17 mouse cellular contexts compared by ENCODE assay signal in the genomic region with DNA sequence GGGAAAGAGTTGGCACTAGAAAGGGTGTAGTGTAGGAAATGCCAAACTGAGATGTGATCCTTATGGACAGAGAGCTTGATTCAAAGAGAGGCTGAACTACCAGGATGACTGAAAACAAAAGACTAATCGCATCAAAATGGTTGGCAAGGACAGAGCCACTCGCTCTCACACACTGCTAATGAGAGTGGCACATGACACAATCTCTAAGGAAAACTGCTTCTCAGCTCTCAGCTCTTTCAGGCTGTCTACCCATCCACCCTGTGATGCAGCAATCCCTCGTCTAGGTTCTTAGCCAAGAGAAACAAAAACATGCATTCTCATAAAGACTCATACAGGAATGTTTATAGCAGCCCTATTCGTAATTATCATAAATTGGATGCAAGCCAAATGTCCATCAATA.
DNase-seq lines count a peak whose midpoint lies in the region; ATAC-seq and TF ChIP-seq lines count a peak whose summit lies in the region.
"Had no signal": no experiment of that assay in that cellular context is flagged by ENCODE, and none has a peak within 500 bp of the region (broad histone marks: within the 10 kb centered on the region; RNA-seq: fewer than 3 reads in every experiment).

No protein-coding gene starts in this region.

- H3ac ChIP-seq in C2C12 (ENCODE audit: control insufficient read depth, insufficient read length, low read depth): no peak overlapping the region

- H3K4me2 ChIP-seq in kidney, postnatal 0 days (ENCODE audit: low read length): no peak overlapping the region
- H3K4me2 ChIP-seq in forebrain, embryonic 16.5 days (ENCODE audit: low read length): no peak overlapping the region
- H3K4me2 ChIP-seq: kidney, embryonic 15.5 days; neural tube, embryonic 12.5 days had no signal

- no peak for TF ChIP-seq CTCF in kidney, postnatal 0 days (IDR thresholded peaks at IDR 0.05; ENCODE audit: low read depth)
- no peak for TF ChIP-seq CTCF in C2C12 (IDR thresholded peaks at IDR 0.05; ENCODE audit: control insufficient read depth, insufficient read depth, insufficient read length)
- no peak for TF ChIP-seq CTCF in cerebellum, adult 2 months (IDR thresholded peaks at IDR 0.05; ENCODE audit: borderline replicate concordance, insufficient read depth, low read depth, low read length)

- no peaks in the 10 kb centered on the region for H3K36me3 ChIP-seq in kidney, postnatal 0 days (ENCODE audit: insufficient read depth, low read length)
- H3K36me3 ChIP-seq in C2C12 (ENCODE audit: control insufficient read depth, insufficient read depth): no peaks in the 10 kb centered on the region
- H3K36me3 ChIP-seq in forebrain, embryonic 16.5 days (ENCODE audit: control insufficient read depth, insufficient read depth): no peaks in the 10 kb centered on the region
- H3K36me3 ChIP-seq: kidney, embryonic 15.5 days; neural tube, embryonic 12.5 days had no signal

- no peaks in the 10 kb centered on the region for H3K79me2 ChIP-seq in C2C12 (ENCODE audit: control insufficient read depth, insufficient read depth)

- no peaks in the 10 kb centered on the region for H3K79me3 ChIP-seq in C2C12 (ENCODE audit: low read depth)

- 67% methylated on average over 4 of the region's 4 CpGs for WGBS in kidney, postnatal 0 days
- WGBS in forebrain, embryonic 16.5 days: 21% methylated on average over 4 of the region's 4 CpGs
- WGBS in cerebellum, adult 2 months: 14% methylated on average over 4 of the region's 4 CpGs

- DNase-seq in kidney, postnatal 0 days (ENCODE audit: low spot score): peak; percentile 13
- no peak for DNase-seq in kidney, adult 11 months
- DNase-seq in 3134 (ENCODE audit: extremely low read depth, insufficient read length, low spot score): peak; percentile 24
- DNase-seq in cerebellum, adult 2 months: no peak
- no peak for DNase-seq in gastrocnemius, postnatal 25 days
- DNase-seq: adrenal gland, postnatal 36 days; cerebellum, postnatal 14 days; liver, postnatal 0 days; thymus, adult 2 months had no signal

- H3K9ac ChIP-seq in kidney, postnatal 0 days (ENCODE audit: low read depth, low read length): no peak overlapping the region
- H3K9ac ChIP-seq in forebrain, embryonic 16.5 days (replicated peaks; ENCODE audit: low read depth, low read length): no peak overlapping the region
- H3K9ac ChIP-seq: kidney, embryonic 15.5 days; liver, postnatal 0 days; neural tube, embryonic 12.5 days had no signal

- no peaks in the 10 kb centered on the region for H3K9me3 ChIP-seq in kidney, postnatal 0 days (replicated peaks; ENCODE audit: low read length)
- no peaks in the 10 kb centered on the region for H3K9me3 ChIP-seq in forebrain, embryonic 16.5 days (ENCODE audit: control insufficient read depth, low read length)
- H3K9me3 ChIP-seq: kidney, embryonic 15.5 days; neural tube, embryonic 12.5 days had no signal

- no peaks in the 10 kb centered on the region for H3K4me1 ChIP-seq in kidney, postnatal 0 days (replicated peaks; ENCODE audit: insufficient read depth, low read length)
- H3K4me1 ChIP-seq in forebrain, embryonic 16.5 days (replicated peaks; ENCODE audit: control insufficient read depth, insufficient read depth, low read length): peaks cover 9% of the 10 kb centered on the region; the same call in 1 of the 2 replicates
- H3K4me1 ChIP-seq in cerebellum, adult 2 months (ENCODE audit: control insufficient read depth, insufficient read depth, low read length): no peaks in the 10 kb centered on the region
- H3K4me1 ChIP-seq: kidney, embryonic 15.5 days; neural tube, embryonic 12.5 days had no signal

- H3K27ac ChIP-seq in kidney, postnatal 0 days: no peak overlapping the region
- no peak overlapping the region for H3K27ac ChIP-seq in forebrain, embryonic 16.5 days (ENCODE audit: low read length)
- no peak overlapping the region for H3K27ac ChIP-seq in cerebellum, adult 2 months (ENCODE audit: insufficient read depth, low read length)
- H3K27ac ChIP-seq: kidney, embryonic 15.5 days; layer of hippocampus, adult 2 months; neural tube, embryonic 12.5 days had no signal

- no peaks in the 10 kb centered on the region for H3K27me3 ChIP-seq in kidney, postnatal 0 days (ENCODE audit: insufficient read depth, low read length)
- H3K27me3 ChIP-seq in C2C12 (ENCODE audit: control insufficient read depth, insufficient read depth, insufficient read length): no peaks in the 10 kb centered on the region
- no peaks in the 10 kb centered on the region for H3K27me3 ChIP-seq in forebrain, embryonic 16.5 days (replicated peaks; ENCODE audit: control insufficient read depth, insufficient read depth, low read length)
- no peaks in the 10 kb centered on the region for H3K27me3 ChIP-seq in cerebellum, adult 2 months (ENCODE audit: control insufficient read depth, insufficient read depth, low read length)
- H3K27me3 ChIP-seq: CH12.LX; kidney, embryonic 15.5 days; neural tube, embryonic 12.5 days had no signal

- ATAC-seq in kidney, postnatal 0 days (replicated peaks; ENCODE audit: low FRiP score, low read depth): no peak
- peak; percentile 82 for ATAC-seq in forebrain, embryonic 16.5 days
- ATAC-seq: activated CD4-positive, CD25-positive, alpha-beta regulatory T cell, adult 4 months; inflammation-experienced regulatory T-cells, adult 6 months; liver, postnatal 0 days had no signal

- no peak for TF ChIP-seq POLR2A in cerebellum, adult 2 months (IDR thresholded peaks at IDR 0.05; ENCODE audit: borderline replicate concordance, insufficient read depth, low read length)

- no peak overlapping the region for H3K4me3 ChIP-seq in kidney, postnatal 0 days (replicated peaks; ENCODE audit: low read depth, low read length)
- no peak overlapping the region for H3K4me3 ChIP-seq in C2C12 (ENCODE audit: insufficient read depth, poor library complexity, severe bottlenecking)
- no peak overlapping the region for H3K4me3 ChIP-seq in forebrain, embryonic 16.5 days (replicated peaks; ENCODE audit: low read length)
- H3K4me3 ChIP-seq in cerebellum, adult 2 months (replicated peaks; ENCODE audit: insufficient read depth, low read depth, low read length): no peak overlapping the region
- H3K4me3 ChIP-seq: kidney, embryonic 15.5 days; layer of hippocampus, adult 2 months; neural tube, embryonic 12.5 days had no signal

TF ChIP-seq in C2C12, 6 proteins besides CTCF, POLR2A, EP300 and RAD21:
- TF ChIP-seq MYOD1 (IDR thresholded peaks at IDR 0.05; ENCODE audit: control insufficient read depth, insufficient read length, low read depth): no peak
- peak; percentile 52 for TF ChIP-seq USF1 (IDR thresholded peaks at IDR 0.05; ENCODE audit: low read depth)

Comparison
In these comparisons a context has a peak if more than half of its experiments do, and no peak if none do; other contexts are left out.
1. DNase-seq: peak in kidney, postnatal 0 days (single experiment) and 3134 (single experiment); none in kidney, adult 11 months (single experiment), cerebellum, adult 2 months (0 of 2) and gastrocnemius, postnatal 25 days (single experiment).